Mouse (Mus musculus) liver, adult 2 months (tissue): ENCODE measurements at regions not wholly inside any gene's neighbourhood (a gene's known extent, or its start where the extent isn't known, plus 50 kb on each side); places are given as distances from the start of the nearest gene placed in this dataset.

Experiments used
- CTCF ChIP-seq: fragments of 200-500 bp; IDR thresholded peaks from 2 replicates; pipeline ENCODE4 v1.5.1; 2011; ENCODE audit warnings: low read depth, low read length, control low read depth
- POLR2A ChIP-seq: fragments of 200-500 bp; IDR thresholded peaks from 2 replicates; pipeline ENCODE4 v1.6.1; 2011; ENCODE audit warnings: low read length, control low read depth; ENCODE audit not compliant: insufficient read depth; ENCODE audit errors: extremely low read depth

- TF ChIP-seq CTCF = no peak
- no peak for TF ChIP-seq POLR2A
Measured at GRCm38 (mm10) chr8:8491908-8492307, 169.1 kb downstream of the Efnb2 start.
